Mouse (Mus musculus) liver, embryonic 15.5 days (tissue): ENCODE results near the gene Slc7a5. TPM values are rescaled to one million over a fixed set of nuclear protein-coding genes. Genes with fewer than 3 reads are reported as not detected.

ENCODE experiments used
- ATAC-seq: fragments of 200-750 bp; cut with Nextera tagmentation; 2 replicates; pipeline ENCODE4 v1.8.0; 2017; ENCODE audit warnings: moderate number of reproducible peaks, mild to moderate bottlenecking, moderate library complexity; ENCODE audit not compliant: insufficient read depth
- H3K27ac ChIP-seq: fragments of 300-500 bp; sonication (generic); replicated peaks from 2 replicates; pipeline ENCODE4 v1.5.1; 2015; ENCODE audit warnings: mild to moderate bottlenecking, inconsistent platforms
- H3K27me3 ChIP-seq: fragments of 300-500 bp; sonication (generic); 2 replicates; pipeline ENCODE4 v1.6.1; 2015; ENCODE audit warnings: mild to moderate bottlenecking, inconsistent platforms
- H3K36me3 ChIP-seq: fragments of 300-500 bp; sonication (generic); replicated peaks from 2 replicates; pipeline ENCODE4 v1.6.1; 2015; ENCODE audit warnings: moderate library complexity, mild to moderate bottlenecking, inconsistent platforms
- H3K4me1 ChIP-seq: fragments of 300-500 bp; sonication (generic); replicated peaks from 2 replicates; pipeline ENCODE4 v1.6.1; 2015; ENCODE audit warnings: inconsistent platforms
- H3K4me2 ChIP-seq: fragments of 300-500 bp; sonication (generic); 2 replicates; pipeline ENCODE4 v1.6.1; 2015; ENCODE audit warnings: moderate library complexity, mild to moderate bottlenecking, inconsistent platforms
- H3K4me3 ChIP-seq: fragments of 300-500 bp; sonication (generic); replicated peaks from 2 replicates; pipeline ENCODE4 v1.5.1; 2015; ENCODE audit warnings: mild to moderate bottlenecking, inconsistent platforms
- H3K9ac ChIP-seq: fragments of 300-500 bp; sonication (generic); 2 replicates; pipeline ENCODE4 v1.6.1; 2015; ENCODE audit warnings: moderate library complexity, mild to moderate bottlenecking, inconsistent platforms
- H3K9me3 ChIP-seq: fragments of 300-500 bp; sonication (generic); replicated peaks from 2 replicates; pipeline ENCODE4 v1.6.1; 2016; ENCODE audit warnings: inconsistent platforms
- WGBS: fragments of 180-500 bp; shearing (Covaris S2); methylation state at CpG from one replicate; pipeline ENCODE4 v1.1.7; 2015; ENCODE audit warnings: mixed read lengths; ENCODE audit not compliant: insufficient replicate concordance; 5-methylcytosine and 5-hydroxymethylcytosine counted together
- polyA plus RNA-seq: library from polyadenylated mRNA; unstranded; fragments of >200 nt; fragmentation: Nextera tagmentation; extraction: Ambion mirVana; gene quantifications from 2 replicates; pipeline ENCODE4 v1.2.1, GENCODE M21; 2015

The Slc7a5 gene
- polyA plus RNA-seq, 1 experiment from 2014 or later: 38.2 TPM

GRCm38 (mm10) chr8:121935341-121936294, 28.1 kb upstream of the Slc7a5 start:
- 56% methylated on average over 12 of the region's 12 CpGs for WGBS
- H3K9ac ChIP-seq: no peak overlapping the region
- H3K36me3 ChIP-seq: no peaks in the 10 kb centered on the region
- no peaks in the 10 kb centered on the region for H3K9me3 ChIP-seq
- peaks cover 5% of the 10 kb centered on the region; the same call in 1 of the 2 replicates for H3K4me1 ChIP-seq
- 0 out of 2 replicates have a peak, but pooled peaks cover 5% of the 10 kb centered on the region for H3K27me3 ChIP-seq
- H3K4me3 ChIP-seq: no peak overlapping the region
- no peak overlapping the region for H3K4me2 ChIP-seq
- no peak overlapping the region for H3K27ac ChIP-seq
- ATAC-seq: no peak

- H3K27me3 ChIP-seq: 0 out of 2 replicates have a peak, but pooled peaks cover 5% of the 10 kb centered on the region
- H3K36me3 ChIP-seq: no peaks in the 10 kb centered on the region
- no peaks in the 10 kb centered on the region for H3K9me3 ChIP-seq
- no peak for ATAC-seq
- H3K27ac ChIP-seq: no peak overlapping the region
- peaks cover 5% of the 10 kb centered on the region; the same call in 1 of the 2 replicates for H3K4me1 ChIP-seq
- no peak overlapping the region for H3K4me3 ChIP-seq
- H3K4me2 ChIP-seq: no peak overlapping the region
- H3K9ac ChIP-seq: no peak overlapping the region
Observed at GRCm38 (mm10) chr8:121934923-121935322, 27.4 kb upstream of the Slc7a5 start.

GRCm38 (mm10) chr8:121934506-121934905, 27.0 kb upstream of the Slc7a5 start:
- Histone ChIP-seq H3K4me1 (peaks cover 5% of the 10 kb centered on the region; the same call in 1 of the 2 replicates), H3K27ac (no peak overlapping the region), H3K27me3 (0 out of 2 replicates have a peak, but pooled peaks cover 2% of the 10 kb centered on the region), H3K9me3 (no peaks in the 10 kb centered on the region), H3K4me2 (no peak overlapping the region), H3K4me3 (no peak overlapping the region), H3K36me3 (no peaks in the 10 kb centered on the region), H3K9ac (no peak overlapping the region)
- ATAC-seq: no peak
- WGBS: 25% methylated on average over 4 of the region's 4 CpGs

GRCm38 (mm10) chr8:121932668-121933520, 25.4 kb upstream of the Slc7a5 start:
- 73% methylated on average over 14 of the region's 14 CpGs for WGBS
- H3K9me3 ChIP-seq: no peaks in the 10 kb centered on the region
- no peaks in the 10 kb centered on the region; the same call in 1 of the 2 replicates for H3K27me3 ChIP-seq
- no peak overlapping the region for H3K4me2 ChIP-seq
- H3K4me3 ChIP-seq: no peak overlapping the region
- ATAC-seq: no peak
- no peak overlapping the region for H3K9ac ChIP-seq
- peaks cover 5% of the 10 kb centered on the region; the same call in 1 of the 2 replicates for H3K4me1 ChIP-seq
- H3K36me3 ChIP-seq: no peaks in the 10 kb centered on the region
- H3K27ac ChIP-seq: no peak overlapping the region

- Histone ChIP-seq H3K9me3 (no peaks in the 10 kb centered on the region), H3K4me2 (no peak overlapping the region), H3K27me3 (no peaks in the 10 kb centered on the region; the same call in 1 of the 2 replicates), H3K9ac (no peak overlapping the region), H3K27ac (no peak overlapping the region), H3K4me3 (no peak overlapping the region), H3K4me1 (peaks cover 5% of the 10 kb centered on the region; the same call in 1 of the 2 replicates), H3K36me3 (no peaks in the 10 kb centered on the region)
- WGBS: 64% methylated on average over 12 of the region's 12 CpGs
- ATAC-seq: no peak
Observed at GRCm38 (mm10) chr8:121932026-121932667, 24.7 kb upstream of the Slc7a5 start.

- Histone ChIP-seq H3K27me3 (no peaks in the 10 kb centered on the region; the same call in 1 of the 2 replicates), H3K4me1 (peaks cover 5% of the 10 kb centered on the region; the same call in 1 of the 2 replicates), H3K4me3 (no peak overlapping the region), H3K9ac (no peak overlapping the region), H3K27ac (no peak overlapping the region), H3K4me2 (no peak overlapping the region), H3K9me3 (no peaks in the 10 kb centered on the region), H3K36me3 (no peaks in the 10 kb centered on the region)
- 55% methylated on average over 7 of the region's 7 CpGs for WGBS
- ATAC-seq: no peak
Observed at GRCm38 (mm10) chr8:121931571-121931970, 24.1 kb upstream of the Slc7a5 start.

- Histone ChIP-seq H3K4me2 (no peak overlapping the region), H3K27me3 (no peaks in the 10 kb centered on the region; the same call in 1 of the 2 replicates), H3K27ac (no peak overlapping the region), H3K36me3 (no peaks in the 10 kb centered on the region), H3K4me3 (no peak overlapping the region), H3K4me1 (peaks cover 5% of the 10 kb centered on the region; the same call in 1 of the 2 replicates), H3K9ac (no peak overlapping the region), H3K9me3 (no peaks in the 10 kb centered on the region)
- 55% methylated on average over 4 of the region's 4 CpGs for WGBS
- ATAC-seq: no peak
Observed at GRCm38 (mm10) chr8:121930047-121930446, 22.6 kb upstream of the Slc7a5 start.

- H3K36me3 ChIP-seq: no peaks in the 10 kb centered on the region
- H3K4me1 ChIP-seq: no peaks in the 10 kb centered on the region
- H3K9ac ChIP-seq: no peak overlapping the region
- WGBS: 34% methylated on average over 8 of the region's 8 CpGs
- H3K4me3 ChIP-seq: no peak overlapping the region
- ATAC-seq: peak; percentile 32; the same call in 1 of the 2 replicates
- H3K27ac ChIP-seq: no peak overlapping the region
- no peaks in the 10 kb centered on the region for H3K9me3 ChIP-seq
- H3K27me3 ChIP-seq: no peaks in the 10 kb centered on the region; the same call in 1 of the 2 replicates
- no peak overlapping the region for H3K4me2 ChIP-seq
Observed at GRCm38 (mm10) chr8:121927316-121927715, 19.8 kb upstream of the Slc7a5 start.

- WGBS: 49% methylated on average over 8 of the region's 8 CpGs
- H3K27ac ChIP-seq: no peak overlapping the region
- no peak overlapping the region for H3K4me3 ChIP-seq
- no peaks in the 10 kb centered on the region for H3K9me3 ChIP-seq
- no peaks in the 10 kb centered on the region for H3K36me3 ChIP-seq
- H3K9ac ChIP-seq: no peak overlapping the region
- no peaks in the 10 kb centered on the region for H3K4me1 ChIP-seq
- ATAC-seq: no peak
- no peak overlapping the region for H3K4me2 ChIP-seq
- H3K27me3 ChIP-seq: no peaks in the 10 kb centered on the region; the same call in 1 of the 2 replicates
Observed at GRCm38 (mm10) chr8:121926266-121926665, 18.8 kb upstream of the Slc7a5 start.

GRCm38 (mm10) chr8:121925624-121926023, 18.1 kb upstream of the Slc7a5 start:
- H3K9me3 ChIP-seq: no peaks in the 10 kb centered on the region
- H3K4me3 ChIP-seq: no peak overlapping the region
- no peak overlapping the region for H3K27ac ChIP-seq
- WGBS: 29% methylated on average over 10 of the region's 10 CpGs
- H3K27me3 ChIP-seq: no peaks in the 10 kb centered on the region; the same call in 1 of the 2 replicates
- H3K4me1 ChIP-seq: no peaks in the 10 kb centered on the region
- H3K36me3 ChIP-seq: no peaks in the 10 kb centered on the region
- ATAC-seq: no peak
- no peak overlapping the region for H3K4me2 ChIP-seq
- H3K9ac ChIP-seq: no peak overlapping the region
